8 mouse cellular contexts compared by ENCODE assay signal in genomic region chr1:191026021-191026713, GRCm38 (mm10). TPM values are rescaled to one million over a fixed set of nuclear protein-coding genes. Genes with fewer than 3 reads are reported as not detected.
DNase-seq lines count a peak whose midpoint lies in the region; ATAC-seq and TF ChIP-seq lines count a peak whose summit lies in the region.

Flvcr1 (minus strand) TSS chr1:191026158.

- H3K4me3 ChIP-seq in hindbrain, embryonic 13.5 days, result peak within 1 kb of the TSS; percentile 80

- DNase-seq in Patski (ENCODE audit: low read depth, low spot score), result peak; percentile 95
- DNase-seq in cerebellum, postnatal 14 days, result peak; percentile 99
- peak; percentile 98 to 99 for DNase-seq in frontal cortex, postnatal 14 days (ENCODE audit: low spot score in 2 of 2)
- DNase-seq in layer of hippocampus, postnatal 25 days (ENCODE audit: extremely low spot score in 1 of 2, low spot score in 1 of 2), result peak; percentile 94 to 97
- DNase-seq in lung, postnatal 25 days (ENCODE audit: low spot score), result peak; percentile 100
- peak; percentile 99 for DNase-seq in retina, embryonic 14.5 days (ENCODE audit: low spot score)
- DNase-seq in thymus, postnatal 4 days, result peak; percentile 99

- CTCF ChIA-PET in Patski (lab: Charles Lee), result interaction anchor here (0.9 to 1.3 kb wide), 6 partner anchors 9 to 82 kb away, joined by 3 to 4 read pairs (median 4); partner anchors contain the start of gene Spata45

- peaks cover 20% of the 10 kb centered on the region for H3K4me1 ChIP-seq in hindbrain, embryonic 13.5 days (replicated peaks)

- H3K27me3 ChIP-seq in Patski, result no peaks in the 10 kb centered on the region
- H3K27me3 ChIP-seq in hindbrain, embryonic 13.5 days, result no peaks in the 10 kb centered on the region

- H3K9me3 ChIP-seq in hindbrain, embryonic 13.5 days, result no peaks in the 10 kb centered on the region

- no peak for TF ChIP-seq CTCF in Patski (IDR thresholded peaks at IDR 0.05)

- H3K4me2 ChIP-seq in hindbrain, embryonic 13.5 days, result peak within 1 kb of the TSS; percentile 98

- under 1% methylated on average over 49 of the region's 50 CpGs for WGBS in hindbrain, embryonic 13.5 days

- ATAC-seq in Patski, result peak; percentile 97
- peak; percentile 99 for ATAC-seq in hindbrain, embryonic 13.5 days (ENCODE audit: low FRiP score)

- peaks cover 7% of the 10 kb centered on the region for H3K36me3 ChIP-seq in hindbrain, embryonic 13.5 days

- H3K9ac ChIP-seq in hindbrain, embryonic 13.5 days, result peak within 1 kb of the TSS; percentile 88

- H3K27ac ChIP-seq in hindbrain, embryonic 13.5 days, result peak within 1 kb of the TSS; percentile 95

- POLR2A ChIA-PET in Patski (lab: Charles Lee), result interaction anchor here (0.8 to 0.9 kb wide), 2 partner anchors 15 to 59 kb away, joined by 3 read pairs; no protein-coding TSS in a partner anchor

- in situ Hi-C loops in Patski (cut with MboI; ENCODE audit: low pct_unique_long_range_greater_than_20kb), result no loop called here

RNA-seq across cellular contexts. Expression of gene Flvcr1, which starts in this region (rescaled TPM):
- 20.0 TPM for polyA plus RNA-seq in Patski (2021)
- 5.6 and 8.3 TPM in 2 replicates for polyA plus RNA-seq in hindbrain, embryonic 13.5 days (2015; fragmentation: Nextera tagmentation; extraction: Ambion mirVana)
- total RNA-seq in layer of hippocampus, postnatal 25 days (2021), result 10 to 100 TPM; 11.8 to 18.3 TPM

Comparison
In these comparisons a context has a peak if more than half of its experiments do, and no peak if none do; other contexts are left out.
1. Peak in every context shown above with its lines: DNase-seq, ATAC-seq, H3K4me3 ChIP-seq and H3K27ac ChIP-seq.